ENCODE assay signal across 26 mouse cellular contexts in the genomic region with DNA sequence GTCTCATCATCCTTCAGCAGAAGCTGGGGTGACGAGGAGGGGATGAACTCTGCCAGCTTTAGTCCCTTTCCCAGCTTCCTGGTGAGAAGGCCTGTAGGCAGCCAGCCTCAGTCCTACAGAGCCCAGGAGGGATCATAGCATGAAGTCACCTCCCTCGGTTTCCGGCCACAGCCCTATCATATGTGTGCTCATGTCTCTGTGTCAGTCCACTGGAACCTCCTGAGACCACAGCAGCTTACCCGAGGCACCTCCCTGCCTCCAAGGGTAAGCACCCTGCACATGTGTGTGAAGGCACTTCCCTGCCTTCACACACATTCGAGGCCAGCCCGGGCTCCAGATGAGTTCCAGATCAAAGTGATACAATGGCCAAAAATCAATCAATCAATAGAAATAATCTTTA. TPM values are rescaled to one million over a fixed set of nuclear protein-coding genes. Genes with fewer than 3 reads are reported as not detected.
DNase-seq lines count a peak whose midpoint lies in the region; ATAC-seq and TF ChIP-seq lines count a peak whose summit lies in the region.
"Had no signal": no experiment of that assay in that cellular context is flagged by ENCODE, and none has a peak within 500 bp of the region (broad histone marks: within the 10 kb centered on the region; RNA-seq: fewer than 3 reads in every experiment).

No protein-coding gene starts in this region.

- intact Hi-C loops in gastrocnemius, adult 2 months (cut with DNase I), result no loop called here

- H3ac ChIP-seq in C2C12 (ENCODE audit: control insufficient read depth, insufficient read length, low read depth), result peak overlapping the region; percentile 25

- ATAC-seq in liver, embryonic 12.5 days, result 0 out of 2 replicates have a peak, but pooled peaks have one; percentile 25
- peak; percentile 63 for ATAC-seq in common myeloid progenitor, adult 5-6 weeks (replicated peaks; ENCODE audit: low read depth, poor library complexity, severe bottlenecking)
- ATAC-seq: forebrain, embryonic 13.5 days; intestine, embryonic 15.5 days had no signal

- peaks cover 58% of the 10 kb centered on the region for H3K79me2 ChIP-seq in C2C12 (ENCODE audit: control insufficient read depth, insufficient read depth)

- no peak overlapping the region for H3K4me2 ChIP-seq in liver, embryonic 12.5 days
- H3K4me2 ChIP-seq: embryonic facial prominence, embryonic 12.5 days; forebrain, embryonic 13.5 days; hindbrain, embryonic 15.5 days; intestine, embryonic 15.5 days; limb, embryonic 13.5 days; liver, embryonic 15.5 days; lung, embryonic 15.5 days had no signal

- peak overlapping the region; percentile 70 for H3K27ac ChIP-seq in gastrocnemius, adult 2 months
- H3K27ac ChIP-seq in liver, embryonic 12.5 days, result no peak overlapping the region
- H3K27ac ChIP-seq: embryonic facial prominence, embryonic 12.5 days; forebrain, embryonic 13.5 days; heart, embryonic 10.5 days; hindbrain, embryonic 15.5 days; intestine, embryonic 15.5 days; limb, embryonic 13.5 days; liver, embryonic 15.5 days; lung, embryonic 15.5 days had no signal

- 34% methylated on average over 6 of the region's 6 CpGs for WGBS in liver, embryonic 12.5 days (ENCODE audit: insufficient replicate concordance)

- no peak for TF ChIP-seq CTCF in gastrocnemius, adult 2 months (IDR thresholded peaks at IDR 0.05)
- TF ChIP-seq CTCF in C2C12 (IDR thresholded peaks at IDR 0.05; ENCODE audit: control insufficient read depth, insufficient read depth, insufficient read length), result no peak

- no peaks in the 10 kb centered on the region for H3K9me3 ChIP-seq in liver, embryonic 12.5 days (replicated peaks)
- H3K9me3 ChIP-seq: embryonic facial prominence, embryonic 12.5 days; forebrain, embryonic 13.5 days; heart, embryonic 10.5 days; hindbrain, embryonic 15.5 days; intestine, embryonic 15.5 days; liver, embryonic 15.5 days; lung, embryonic 15.5 days had no signal

- peaks cover 34% of the 10 kb centered on the region for H3K27me3 ChIP-seq in liver, embryonic 12.5 days (replicated peaks)
- no peaks in the 10 kb centered on the region for H3K27me3 ChIP-seq in C2C12 (ENCODE audit: control insufficient read depth, insufficient read depth, insufficient read length)
- H3K27me3 ChIP-seq: embryonic facial prominence, embryonic 12.5 days; forebrain, embryonic 13.5 days; hindbrain, embryonic 15.5 days; intestine, embryonic 15.5 days; limb, embryonic 13.5 days; lung, embryonic 15.5 days had no signal

- no peak for DNase-seq in gastrocnemius, adult 2 months
- DNase-seq in gastrocnemius, postnatal 4 days (ENCODE audit: low spot score in 2 of 2), result no peak
- no peak for DNase-seq in liver
- no peak for DNase-seq in ovary, postnatal 14 days (ENCODE audit: low spot score)
- DNase-seq in adrenal gland, postnatal 36 days, result no peak
- DNase-seq: B cell, adult 2 months; cerebellum, adult 11-12 months; kidney, adult 8-10 months; kidney, postnatal 36 days; layer of hippocampus, postnatal 36 days; lung, postnatal 36 days; right cerebral cortex, postnatal 14 days; thymus, postnatal 36 days had no signal

- H3K79me3 ChIP-seq in C2C12 (ENCODE audit: low read depth), result peaks cover 27% of the 10 kb centered on the region

- no peaks in the 10 kb centered on the region for H3K4me1 ChIP-seq in liver, embryonic 12.5 days
- H3K4me1 ChIP-seq: embryonic facial prominence, embryonic 12.5 days; forebrain, embryonic 13.5 days had no signal

- no peak overlapping the region for H3K4me3 ChIP-seq in gastrocnemius, adult 2 months
- no peak overlapping the region for H3K4me3 ChIP-seq in liver, embryonic 12.5 days
- no peak overlapping the region for H3K4me3 ChIP-seq in C2C12 (ENCODE audit: insufficient read depth, poor library complexity, severe bottlenecking)
- H3K4me3 ChIP-seq: embryonic facial prominence, embryonic 12.5 days; forebrain, embryonic 13.5 days; heart, embryonic 10.5 days; hindbrain, embryonic 15.5 days; intestine, embryonic 15.5 days; limb, embryonic 13.5 days; liver, embryonic 15.5 days; lung, embryonic 15.5 days; midbrain, embryonic 10.5 days had no signal

- no peaks in the 10 kb centered on the region for H3K36me3 ChIP-seq in liver, embryonic 12.5 days
- H3K36me3 ChIP-seq in C2C12 (ENCODE audit: control insufficient read depth, insufficient read depth), result peaks cover 3% of the 10 kb centered on the region
- H3K36me3 ChIP-seq: embryonic facial prominence, embryonic 12.5 days; heart, embryonic 10.5 days; hindbrain, embryonic 15.5 days; intestine, embryonic 15.5 days; limb, embryonic 13.5 days; liver, embryonic 15.5 days; lung, embryonic 15.5 days; midbrain, embryonic 10.5 days had no signal

- no peak overlapping the region for H3K9ac ChIP-seq in liver, embryonic 12.5 days
- H3K9ac ChIP-seq: embryonic facial prominence, embryonic 12.5 days; forebrain, embryonic 13.5 days; hindbrain, embryonic 15.5 days; intestine, embryonic 15.5 days; limb, embryonic 13.5 days; liver, embryonic 15.5 days; lung, embryonic 15.5 days had no signal

TF ChIP-seq in C2C12, 6 proteins besides CTCF, POLR2A, EP300 and RAD21:
- peak; percentile 97 for TF ChIP-seq MAX (IDR thresholded peaks at IDR 0.05)
- no peak for TF ChIP-seq MYOG (IDR thresholded peaks at IDR 0.05; ENCODE audit: control insufficient read depth, extremely low read depth, insufficient read length)
- TF ChIP-seq MYOD1 (IDR thresholded peaks at IDR 0.05; ENCODE audit: control insufficient read depth, insufficient read length, low read depth), result peak; percentile 46

RNA-seq across cellular contexts. Expression of a gene that starts 15.5 kb away (rescaled TPM):
- total RNA-seq in gastrocnemius, adult 2 months (2021), result 1 to 10 TPM; 5.2 TPM
- total RNA-seq in gastrocnemius, postnatal 4 days (2021), result 10 to 100 TPM in 1 of 2 experiments, 1 to 10 TPM in 1; 7.9 to 10.4 TPM
- not detected in 2 replicates for polyA plus RNA-seq in liver, embryonic 12.5 days (2016; fragmentation: Nextera tagmentation; extraction: Ambion mirVana)
- polyA plus RNA-seq in C2C12 (2012; fragmentation: generic; extraction: Trizol), result 8.6 TPM
- total RNA-seq in common myeloid progenitor, adult 5-6 weeks (2017), result not detected in 2 replicates
- 10 to 100 TPM; 19.6 to 51.0 TPM for total RNA-seq in adrenal gland, postnatal 36 days (2021)
- total RNA-seq: hematopoietic stem cell, adult 5-6 weeks had no signal
- polyA plus RNA-seq: heart, embryonic 10.5 days had no signal

RNA-seq across cellular contexts. Expression of a gene that starts 56.1 kb away (rescaled TPM):
- 10 to 100 TPM; 60.3 to 64.2 TPM for total RNA-seq in gastrocnemius, adult 2 months (2021)
- 10 to 100 TPM; 59.5 to 66.6 TPM for total RNA-seq in gastrocnemius, postnatal 4 days (2021)
- polyA plus RNA-seq in liver, embryonic 12.5 days (2016; fragmentation: Nextera tagmentation; extraction: Ambion mirVana), result 43.1 and 45.1 TPM in 2 replicates
- polyA plus RNA-seq in C2C12 (2012; fragmentation: generic; extraction: Trizol), result 36.9 TPM
- total RNA-seq in common myeloid progenitor, adult 5-6 weeks (2017), result 21.7 and 28.4 TPM in 2 replicates
- 100 to 1,000 TPM in 1 of 2 experiments, 10 to 100 TPM in 1; 86.2 to 105 TPM for total RNA-seq in adrenal gland, postnatal 36 days (2021)

RNA-seq across cellular contexts. Expression of a gene that starts 56.3 kb away (rescaled TPM):
- 10 to 100 TPM; 16.9 to 19.7 TPM for total RNA-seq in gastrocnemius, adult 2 months (2021)
- total RNA-seq in gastrocnemius, postnatal 4 days (2021), result 10 to 100 TPM; 56.3 to 63.0 TPM
- polyA plus RNA-seq in liver, embryonic 12.5 days (2016; fragmentation: Nextera tagmentation; extraction: Ambion mirVana), result 127 TPM in 2 replicates
- polyA plus RNA-seq in C2C12 (2012; fragmentation: generic; extraction: Trizol), result 91.8 TPM
- 201 and 202 TPM in 2 replicates for total RNA-seq in common myeloid progenitor, adult 5-6 weeks (2017)
- 10 to 100 TPM; 76.9 to 81.8 TPM for total RNA-seq in adrenal gland, postnatal 36 days (2021)
